Mouse (Mus musculus) layer of hippocampus, adult 18-20 months (tissue): ENCODE results near the gene Myh6. TPM values are rescaled to one million over a fixed set of nuclear protein-coding genes. Genes with fewer than 3 reads are reported as not detected.
"Not testable (repeated sequence)": the region's sequence is repeated elsewhere in the genome, so short reads cannot be mapped to it uniquely, and the experiment has no call there.

Experiments
- DNase-seq, 2 experiments: peaks; one replicate each; pipeline ENCODE4 v3.0.0; 2022; ENCODE audit warnings: low spot score in 2 of 2
- total RNA-seq, 2 experiments: library from RNA; stranded (reverse); gene quantifications; 2 replicates each; pipeline ENCODE4 v1.2.3; 2021

Gene Myh6
- total RNA-seq, 2 experiments from 2014 or later, result 3.7 to 5.0 TPM

DNA sequence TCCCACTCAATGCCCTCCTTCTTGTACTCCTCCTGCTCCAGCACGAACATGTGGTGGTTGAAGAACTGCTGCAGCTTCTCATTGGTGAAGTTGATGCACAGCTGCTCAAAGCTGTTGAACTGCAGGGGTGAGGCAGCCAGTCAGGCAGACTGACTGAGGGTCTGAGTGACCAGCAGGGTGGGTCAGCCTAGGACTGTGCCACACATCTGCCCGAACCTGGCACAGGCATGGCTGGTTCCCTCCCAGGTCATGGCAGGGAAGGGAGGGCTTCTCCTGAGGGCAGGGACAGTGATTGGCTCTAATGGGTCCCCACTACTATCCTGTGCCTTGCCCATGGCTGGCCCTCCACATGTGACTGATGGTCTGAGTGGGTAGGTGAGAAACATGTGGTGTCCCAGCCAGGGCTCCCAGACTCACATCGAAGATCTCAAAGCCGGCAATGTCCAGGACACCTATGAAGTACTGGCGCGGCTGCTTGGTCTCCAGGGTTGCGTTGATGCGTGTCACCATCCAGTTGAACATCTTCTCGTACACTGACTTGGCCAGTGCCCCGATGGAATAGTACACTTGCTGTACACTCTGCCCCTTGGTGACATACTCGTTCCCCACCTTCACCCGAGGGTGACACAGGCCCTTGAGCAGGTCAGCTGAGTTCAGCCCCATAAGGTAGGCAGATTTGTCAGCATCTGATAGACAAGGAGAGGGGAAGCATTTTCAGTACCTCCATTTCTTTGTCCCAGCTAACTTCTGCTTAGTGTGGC lies 6.7 kb downstream of the Myh6 start:
- not testable (repeated sequence) for DNase-seq

DNA sequence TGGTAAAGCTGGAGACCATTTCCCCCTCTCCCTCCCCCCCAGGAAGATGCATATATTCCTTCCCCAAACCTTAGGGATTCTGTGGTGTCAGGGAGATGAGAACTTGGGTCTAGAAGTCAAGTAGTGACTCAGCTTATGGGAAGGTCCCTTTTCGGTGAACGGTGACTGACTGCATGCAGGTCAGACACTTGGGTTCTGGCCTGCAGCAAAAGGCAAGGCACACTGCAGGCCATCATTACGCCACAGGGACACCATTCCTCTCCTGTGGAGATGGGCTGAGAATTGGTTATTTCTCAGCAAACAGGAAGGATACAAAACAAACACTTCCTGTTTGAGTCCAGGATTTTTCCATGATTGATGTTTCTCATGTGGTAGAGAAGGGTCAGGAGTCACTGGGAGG lies 7.5 kb downstream of the Myh6 start:
- DNase-seq, result no peak

- DNase-seq, result no peak
Observed at GRCm38 (mm10) chr14:54958503-54958902, 8.2 kb downstream of the Myh6 start.

- DNase-seq, result no peak
Observed at GRCm38 (mm10) chr14:54956533-54956932, 10.2 kb downstream of the Myh6 start.

GRCm38 (mm10) chr14:54955481-54955880 lies 11.2 kb downstream of the Myh6 start:
- DNase-seq, result no peak

DNA sequence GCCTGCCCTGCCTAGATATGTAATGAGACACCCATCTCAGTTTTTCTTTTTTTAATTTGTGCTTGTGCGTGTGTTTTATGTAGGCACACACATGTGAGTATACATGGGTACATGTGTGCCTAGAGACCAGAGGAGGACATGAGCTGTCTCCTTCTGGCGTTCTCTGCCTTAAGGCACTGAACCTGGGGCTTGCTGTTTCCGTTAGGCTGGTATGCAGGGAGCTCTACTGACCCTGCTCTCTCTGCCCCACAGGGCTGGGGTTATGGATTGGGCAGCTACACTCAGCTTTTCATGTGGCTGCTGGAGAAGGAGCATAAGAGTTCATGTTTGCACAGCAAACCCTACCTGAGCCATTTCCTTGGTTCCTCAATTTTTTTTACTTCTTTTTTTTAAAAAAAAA lies 12.3 kb downstream of the Myh6 start:
- no peak for DNase-seq

DNA sequence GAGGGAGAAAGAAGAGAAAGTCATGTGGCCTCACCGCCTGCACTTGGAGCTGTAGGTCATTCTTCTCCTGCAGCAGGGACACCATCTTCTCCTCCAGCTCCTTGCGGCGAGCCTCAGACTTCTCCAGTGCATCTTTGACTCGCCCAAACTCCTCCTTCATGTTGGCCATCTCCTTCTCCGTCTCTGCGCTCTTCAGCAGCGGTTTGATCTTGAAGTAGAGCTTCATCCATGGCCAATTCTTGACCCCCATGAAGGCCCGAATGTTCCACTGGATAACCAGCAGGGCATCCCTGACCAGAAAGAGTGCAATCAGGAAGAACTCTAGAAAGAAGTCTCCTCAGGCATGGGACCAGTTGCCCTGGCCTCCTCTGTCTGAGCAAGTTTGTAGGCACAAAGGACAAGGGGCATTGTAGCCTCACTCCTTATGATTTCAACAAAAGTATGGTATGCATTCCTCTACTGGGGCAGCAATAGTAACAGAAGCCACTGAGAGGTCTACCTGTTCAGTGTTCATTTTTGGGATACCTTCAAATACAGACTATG lies 13.0 kb downstream of the Myh6 start:
- no peak for DNase-seq

DNA sequence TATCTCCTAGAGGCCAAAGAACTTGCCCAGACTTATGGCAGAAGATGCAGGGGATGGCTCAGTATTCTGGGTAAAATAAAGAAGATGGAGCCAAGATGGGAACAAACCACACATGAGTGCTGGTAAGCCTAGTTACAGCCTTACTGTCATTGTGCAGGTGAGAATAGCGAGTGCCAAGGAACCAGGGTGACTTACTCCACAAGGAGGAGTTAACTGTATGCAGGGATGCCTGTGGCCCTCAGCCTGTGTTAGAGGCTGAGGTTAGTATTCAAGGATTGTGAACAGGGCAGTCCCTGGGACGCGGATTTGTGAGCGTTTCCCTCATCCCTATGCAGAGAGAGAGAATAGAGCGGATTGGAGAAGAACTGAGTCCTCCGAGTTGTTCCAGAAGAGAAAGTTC lies 15.1 kb downstream of the Myh6 start:
- DNase-seq, result no peak

DNA sequence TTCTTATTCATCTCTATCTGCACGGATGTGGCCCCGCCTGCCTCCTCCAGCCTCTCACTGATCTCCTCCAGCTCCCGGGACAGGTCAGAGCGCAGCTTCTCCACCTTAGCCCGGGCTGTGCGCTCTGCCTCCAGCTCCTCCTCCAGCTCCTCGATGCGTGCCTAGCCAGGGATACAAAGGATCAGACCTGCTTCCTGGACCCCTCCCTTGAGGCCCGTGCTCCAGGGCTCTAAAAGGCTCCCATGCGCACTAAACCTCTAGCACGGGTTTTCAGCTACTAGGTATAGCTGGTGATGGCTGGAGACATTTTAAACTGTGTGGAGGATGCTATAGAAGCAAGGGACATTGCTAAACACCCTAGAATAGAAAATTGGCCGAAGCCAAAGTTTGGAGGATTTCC lies 16.2 kb downstream of the Myh6 start:
- no peak for DNase-seq

DNA sequence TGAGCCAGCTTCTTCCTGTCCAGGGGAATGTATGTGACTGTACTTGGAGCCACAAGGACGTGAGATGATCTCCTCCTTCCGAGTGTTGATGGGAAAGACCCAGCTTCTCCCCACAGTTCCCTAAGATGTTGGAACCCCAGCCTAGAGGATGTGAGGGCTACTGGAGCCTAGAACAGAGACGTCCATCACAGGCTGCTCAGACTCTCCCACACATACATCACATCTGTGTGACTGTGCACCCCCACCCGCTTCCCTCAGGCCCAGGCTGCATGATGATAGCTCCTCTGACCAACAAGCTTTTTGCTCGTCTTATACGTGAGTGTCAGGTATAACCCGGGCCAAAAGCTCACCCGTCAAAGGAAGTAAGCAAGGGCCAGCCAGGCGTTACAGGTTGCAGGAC lies 17.9 kb downstream of the Myh6 start:
- no peak for DNase-seq

DNA sequence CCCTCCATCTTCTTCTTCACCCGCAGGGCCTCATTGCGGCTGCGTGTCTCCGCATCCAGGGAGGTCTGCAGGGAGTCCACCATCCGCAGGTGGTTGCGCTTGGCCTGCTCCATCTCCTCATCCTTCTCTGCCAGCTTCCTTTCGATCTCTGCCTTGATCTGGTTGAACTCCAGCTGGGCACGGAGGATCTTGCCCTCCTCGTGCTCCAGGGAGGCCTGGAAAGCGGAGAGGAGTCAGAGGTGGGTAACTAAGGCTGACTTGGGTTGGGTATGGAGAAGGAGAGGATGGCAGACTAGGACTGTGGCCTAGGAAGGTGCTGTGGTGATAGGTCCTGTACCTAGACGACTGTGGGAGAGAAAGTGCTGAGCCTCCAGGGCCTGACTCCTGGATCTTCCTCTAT lies 19.7 kb downstream of the Myh6 start:
- not testable (repeated sequence) for DNase-seq

- no peak for DNase-seq
Observed at GRCm38 (mm10) chr14:54945975-54946704, 20.6 kb downstream of the Myh6 start.

- no peak for DNase-seq
Observed at GRCm38 (mm10) chr14:54944939-54945338, 21.8 kb downstream of the Myh6 start.

GRCm38 (mm10) chr14:54943971-54944370 lies 22.8 kb downstream of the Myh6 start:
- DNase-seq, result no peak

DNA sequence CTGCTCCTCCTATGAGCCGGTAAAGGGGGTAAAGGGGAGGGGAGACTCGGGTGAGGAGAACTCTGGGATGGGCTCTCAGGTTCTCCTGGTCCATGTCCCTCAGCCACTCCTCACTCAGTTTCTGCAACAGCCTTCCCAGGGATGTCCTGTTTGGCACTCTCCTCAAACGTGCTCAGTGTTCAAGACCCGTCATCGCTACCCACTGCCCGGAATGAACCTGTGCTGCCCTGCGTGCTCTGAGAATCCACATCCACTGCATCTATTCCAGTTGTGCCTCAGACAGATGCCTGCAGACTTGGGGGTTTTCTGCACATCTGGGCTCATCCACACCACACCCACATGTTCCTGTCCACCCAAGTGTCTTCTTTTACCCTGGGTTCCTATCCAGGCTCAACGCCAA lies 24.2 kb downstream of the Myh6 start:
- no peak for DNase-seq

DNA sequence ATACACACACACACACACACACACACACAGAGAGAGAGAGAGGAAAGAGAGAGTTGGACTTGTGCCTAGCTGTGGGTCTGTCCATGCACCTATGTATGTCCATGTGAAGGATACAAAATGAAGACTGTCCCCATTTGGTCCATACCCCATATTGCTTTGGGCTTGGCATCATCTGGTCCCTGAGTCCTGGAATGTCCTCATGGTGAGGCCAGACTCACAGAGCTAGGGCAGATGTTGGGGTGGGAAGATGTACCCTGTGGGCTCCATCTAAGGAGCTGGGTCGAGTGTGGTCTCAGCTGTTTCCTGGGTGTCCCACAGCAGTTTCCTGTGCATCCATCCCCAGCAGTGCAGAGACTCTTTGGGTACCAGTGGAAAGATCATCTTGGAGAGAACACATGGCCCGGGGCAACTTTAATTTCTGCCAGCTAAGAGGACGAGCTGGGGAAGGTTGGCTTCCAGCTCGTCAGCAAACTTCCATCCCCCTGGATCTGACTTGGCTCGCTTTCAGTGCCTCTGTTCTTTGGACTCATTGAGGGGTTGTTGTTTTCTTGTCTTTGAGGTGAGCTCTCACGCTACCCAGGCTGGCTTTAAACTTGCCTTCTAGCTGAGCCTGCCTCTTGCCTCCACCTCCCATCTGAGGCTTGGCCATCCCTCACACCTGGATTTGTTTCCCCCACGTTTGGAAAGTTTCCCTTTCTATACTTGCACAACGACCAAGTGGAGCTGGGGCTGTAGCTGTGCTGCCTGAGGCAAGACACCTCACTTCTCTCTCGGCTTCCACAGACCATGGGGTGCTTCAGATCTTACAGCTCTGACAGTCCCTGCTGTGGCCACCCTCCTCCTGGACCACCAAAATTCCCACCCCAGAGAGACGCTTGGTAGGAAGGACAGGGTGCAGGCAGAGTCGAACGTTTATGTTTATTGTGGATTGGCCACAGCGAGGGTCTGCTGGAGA lies 25.4 kb downstream of the Myh6 start:
- no peak for DNase-seq

DNA sequence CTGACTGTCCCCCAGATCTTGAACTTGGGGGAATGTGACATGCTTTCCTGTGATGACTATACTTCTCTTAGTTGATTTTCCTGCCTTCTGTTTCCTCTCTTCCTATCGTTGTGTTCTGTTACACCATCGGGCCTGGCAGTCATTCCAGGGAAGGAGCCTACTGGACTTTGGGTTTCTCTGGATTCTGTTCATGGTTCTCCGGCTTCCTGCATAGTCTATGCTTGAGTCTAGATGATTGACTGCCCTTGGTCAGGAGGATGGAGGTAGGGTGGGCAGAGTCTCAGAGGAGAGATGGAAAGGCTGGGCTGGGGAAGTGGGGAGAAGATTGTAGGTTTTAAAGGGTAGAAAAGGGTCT lies 26.6 kb downstream of the Myh6 start:
- DNase-seq, result no peak

DNA sequence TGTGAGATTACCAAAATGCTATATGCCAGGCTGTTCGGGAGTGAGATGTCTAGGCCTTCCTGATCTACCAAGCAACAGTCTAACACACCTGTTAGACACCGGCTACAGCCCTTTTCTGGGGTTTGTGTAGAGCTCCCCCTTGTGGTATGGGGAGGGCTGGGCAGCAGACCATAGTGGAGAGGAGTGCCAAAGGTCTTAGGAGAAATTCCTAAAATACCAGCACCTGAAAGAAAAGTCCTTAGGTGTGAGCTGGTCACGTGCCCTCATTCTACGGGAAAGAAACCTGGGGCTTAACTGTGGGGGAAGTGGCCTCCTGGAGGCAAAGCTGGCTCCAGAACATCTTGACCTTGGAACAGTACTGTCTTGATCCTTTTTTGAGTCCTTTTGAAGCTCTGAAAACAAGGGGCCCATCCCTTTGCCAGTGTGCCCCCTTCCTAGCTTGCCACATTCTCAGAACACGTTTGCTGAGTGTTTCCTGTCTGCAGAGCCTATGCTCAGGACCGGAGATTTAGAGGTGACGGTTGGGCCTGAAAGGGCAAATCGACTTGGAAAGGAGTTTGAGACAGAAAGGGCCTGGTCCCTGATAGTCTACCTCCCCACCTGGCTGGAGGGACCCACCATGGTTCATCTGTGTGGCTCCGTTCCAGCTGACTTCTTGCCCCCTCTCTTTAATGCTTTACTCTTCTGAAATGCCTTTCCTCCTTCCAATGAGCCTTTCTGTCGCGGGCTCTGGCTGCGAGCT lies 27.1 kb downstream of the Myh6 start:
- peak; percentile 31 to 56 for DNase-seq

- no peak for DNase-seq
Observed at GRCm38 (mm10) chr14:54938431-54939219, 28.1 kb downstream of the Myh6 start.
